Mouse (Mus musculus) lung, postnatal 0 days (tissue): ENCODE results near the gene Pold3.

Source experiments
- CTCF ChIP-seq: IDR thresholded peaks from 2 replicates; pipeline ENCODE4 v1.5.1; 2016; ENCODE audit warnings: antibody characterized with exemption, mild to moderate bottlenecking
- EP300 ChIP-seq: IDR thresholded peaks from 2 replicates; pipeline ENCODE4 v1.6.1; 2016; ENCODE audit warnings: antibody characterized with exemption, mild to moderate bottlenecking, control low read depth

DNA sequence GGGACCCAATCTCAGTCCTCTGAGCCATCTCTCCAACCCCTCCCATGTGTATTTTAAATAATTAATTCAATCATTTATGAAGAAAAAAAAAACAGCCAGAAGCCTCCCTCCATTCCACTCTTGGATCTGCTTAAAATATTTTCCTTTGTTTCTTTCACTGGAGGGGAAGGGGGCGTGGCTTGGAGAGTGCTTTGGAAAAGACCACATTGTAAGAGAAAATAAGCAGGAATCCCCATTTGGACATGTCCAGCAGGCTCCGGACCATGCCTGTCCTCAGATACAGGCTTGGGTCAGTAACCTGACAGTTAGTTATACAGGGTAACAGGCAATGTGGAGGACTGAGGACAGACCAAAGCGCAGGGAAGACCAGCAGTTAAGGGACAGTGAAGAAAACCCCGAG, 3.8 kb upstream of the Pold3 start:
- TF ChIP-seq CTCF (no peak), EP300 (no peak)
